Comparison of ENCODE assay signal across 11 mouse cellular contexts in genomic region chr4:136266716-136267343, GRCm38 (mm10). TPM values are rescaled to one million over a fixed set of nuclear protein-coding genes. Genes with fewer than 3 reads are reported as not detected.
DNase-seq lines count a peak whose midpoint lies in the region; ATAC-seq lines count a peak whose summit lies in the region.
"Had no signal": no experiment of that assay in that cellular context is flagged by ENCODE, and none has a peak within 500 bp of the region (broad histone marks: within the 10 kb centered on the region; RNA-seq: fewer than 3 reads in every experiment).

No protein-coding gene starts in this region.

- ATAC-seq in inflammation-experienced regulatory T-cells, adult 6 months, result peak; percentile 99
- ATAC-seq in hindbrain, embryonic 14.5 days (ENCODE audit: low FRiP score), result no peak
- ATAC-seq: forebrain, postnatal 0 days had no signal

- H3K36me3 ChIP-seq in hindbrain, embryonic 14.5 days (replicated peaks; ENCODE audit: control insufficient read depth, insufficient read depth), result no peaks in the 10 kb centered on the region
- H3K36me3 ChIP-seq: neural tube, embryonic 13.5 days had no signal

- H3K4me1 ChIP-seq in hindbrain, embryonic 14.5 days (replicated peaks; ENCODE audit: control insufficient read depth, insufficient read depth, low read length), result no peaks in the 10 kb centered on the region
- H3K4me1 ChIP-seq: neural tube, embryonic 13.5 days had no signal

- no peak overlapping the region for H3K4me3 ChIP-seq in hindbrain, embryonic 14.5 days (replicated peaks; ENCODE audit: low read length)
- H3K4me3 ChIP-seq: heart, embryonic 13.5 days; neural tube, embryonic 13.5 days had no signal

- no peak overlapping the region for H3K27ac ChIP-seq in hindbrain, embryonic 14.5 days
- H3K27ac ChIP-seq: heart, embryonic 13.5 days; neural tube, embryonic 13.5 days had no signal

- H3K4me2 ChIP-seq in hindbrain, embryonic 14.5 days (replicated peaks), result no peak overlapping the region
- H3K4me2 ChIP-seq: heart, embryonic 13.5 days; neural tube, embryonic 13.5 days had no signal

- WGBS in hindbrain, embryonic 14.5 days, result 88% methylated on average over 9 of the region's 9 CpGs

- no peaks in the 10 kb centered on the region for H3K27me3 ChIP-seq in hindbrain, embryonic 14.5 days (ENCODE audit: control insufficient read depth, insufficient read depth, low read length)
- H3K27me3 ChIP-seq: heart, embryonic 13.5 days; neural tube, embryonic 13.5 days had no signal

- H3K9ac ChIP-seq in hindbrain, embryonic 14.5 days, result no peak overlapping the region
- H3K9ac ChIP-seq: forebrain, postnatal 0 days; heart, embryonic 13.5 days; neural tube, embryonic 13.5 days had no signal

- DNase-seq in 3T3-L1 (ENCODE audit: low read depth, low spot score), result peak; percentile 65
- DNase-seq in CD4-positive, CD25-positive, alpha-beta regulatory T cell, adult 2 months (ENCODE audit: low read depth, low spot score), result peak; percentile 81
- DNase-seq in spleen, postnatal 14 days (ENCODE audit: low spot score in 2 of 2), result peak; percentile 17 to 40
- no peak for DNase-seq in yolk sac, embryonic 10.5 days (ENCODE audit: low spot score)
- no peak for DNase-seq in kidney, postnatal 14 days
- no peak for DNase-seq in hindbrain, embryonic 14.5 days (ENCODE audit: low spot score)
- DNase-seq: forebrain, postnatal 0 days; kidney, adult 18-20 months had no signal

- H3K9me3 ChIP-seq in hindbrain, embryonic 14.5 days (ENCODE audit: control insufficient read depth, low read length), result no peaks in the 10 kb centered on the region
- H3K9me3 ChIP-seq: heart, embryonic 13.5 days; neural tube, embryonic 13.5 days had no signal

RNA-seq across cellular contexts. Expression of gene Zfp46, which starts 17.7 kb away (rescaled TPM):
- 10 to 100 TPM in 1 of 3 experiments, 1 to 10 TPM in 2; 6.2 to 10.4 (median 8.1) TPM for polyA plus RNA-seq in inflammation-experienced regulatory T-cells, adult 6 months (2017; shearing (Covaris generic))
- 39.8 and 48.8 TPM in 2 replicates for polyA plus RNA-seq in hindbrain, embryonic 14.5 days (2014; fragmentation: Nextera tagmentation; extraction: Ambion mirVana)

RNA-seq across cellular contexts. Expression of gene Tcea3, which starts 19.3 kb away (rescaled TPM):
- under 1 TPM in 2 of 3 experiments, not detected in 1; 0.29 to 0.65 TPM for polyA plus RNA-seq in inflammation-experienced regulatory T-cells, adult 6 months (2017; shearing (Covaris generic))
- polyA plus RNA-seq in hindbrain, embryonic 14.5 days (2014; fragmentation: Nextera tagmentation; extraction: Ambion mirVana), result 1.2 and 2.0 TPM in 2 replicates

RNA-seq across cellular contexts. Expression of gene Hnrnpr, which starts 43.9 kb away (rescaled TPM):
- polyA plus RNA-seq in inflammation-experienced regulatory T-cells, adult 6 months (2017; shearing (Covaris generic)), result 100 to 1,000 TPM in 1 of 3 experiments, 10 to 100 TPM in 2; 97.2 to 105 (median 98.5) TPM
- polyA plus RNA-seq in hindbrain, embryonic 14.5 days (2014; fragmentation: Nextera tagmentation; extraction: Ambion mirVana), result 155 and 177 TPM in 2 replicates

Comparison
In these comparisons a context has a peak if more than half of its experiments do, and no peak if none do; other contexts are left out.
1. DNase-seq: peak in 3T3-L1 (single experiment), CD4-positive, CD25-positive, alpha-beta regulatory T cell, adult 2 months (single experiment) and spleen, postnatal 14 days (2 of 2); none in yolk sac, embryonic 10.5 days (single experiment), kidney, postnatal 14 days (single experiment) and hindbrain, embryonic 14.5 days (single experiment).